Mouse (Mus musculus) ES-E14 (cell line): ENCODE measurements around the gene F13a1.

ENCODE experiments used
- CHD2 ChIP-seq: IDR thresholded peaks from 2 replicates; pipeline ENCODE4 v1.6.1; 2014; ENCODE audit warnings: mild to moderate bottlenecking, low read depth, low read length, inconsistent platforms
- HCFC1 ChIP-seq: IDR thresholded peaks from 2 replicates; pipeline ENCODE4 v1.6.1; 2012; ENCODE audit warnings: low read length, inconsistent platforms, borderline replicate concordance; ENCODE audit not compliant: insufficient read depth
- MAFK ChIP-seq: IDR thresholded peaks from 2 replicates; pipeline ENCODE4 v1.6.1; 2014; ENCODE audit warnings: mild to moderate bottlenecking, low read depth, low read length, inconsistent platforms; ENCODE audit not compliant: insufficient read depth
- ZC3H11A ChIP-seq: IDR thresholded peaks from 2 replicates; pipeline ENCODE4 v1.6.1; 2012; ENCODE audit warnings: low read depth, mild to moderate bottlenecking, inconsistent platforms, low read length, borderline replicate concordance
- ZNF384 ChIP-seq: IDR thresholded peaks from 2 replicates; pipeline ENCODE4 v1.6.1; 2012; ENCODE audit warnings: low read depth, low read length, inconsistent platforms

GRCm38 (mm10) chr13:37056662-37057061, 6.6 kb upstream of the F13a1 start:
- TF ChIP-seq MAFK: no peak
- no peak for TF ChIP-seq CHD2
- no peak for TF ChIP-seq HCFC1
- TF ChIP-seq ZC3H11A: no peak
- no peak for TF ChIP-seq ZNF384
